Mouse (Mus musculus) spleen, postnatal 14 days (tissue): Measurements from ENCODE around the gene Gm5072.
"Not testable (repeated sequence)": the region's sequence is repeated elsewhere in the genome, so short reads cannot be mapped to it uniquely, and the experiment has no call there.

Experiments used
- DNase-seq, 2 experiments: peaks; one replicate each; pipeline ENCODE4 v3.0.0; 2021 to 2022; ENCODE audit warnings: low spot score in 2 of 2

Gene Gm5072

GRCm38 (mm10) chrX:91392200-91392599, at the start of gene Gm5072:
TSS of gene Gm5072 (plus strand) at chrX:91392500.
- not testable (repeated sequence) for DNase-seq
